Mouse (Mus musculus): ENCODE results near the gene 6430628N08Rik. TPM values are rescaled to one million over a fixed set of nuclear protein-coding genes. Genes with fewer than 3 reads are reported as not detected.
A peak's percentile ranks its signal among the peaks of the same experiment; 100 is the strongest.

6430628N08Rik gene
- polyA plus RNA-seq, 1 experiment from 2014 or later = not detected

GRCm38 (mm10) chr4:115897901-115898631 is 7.6 kb downstream of the 6430628N08Rik start:
- no peaks in the 10 kb centered on the region for H3K36me3 ChIP-seq (ENCODE audit: control insufficient read depth, insufficient read depth, low read length)
- peak overlapping the region; percentile 46 for H3K4me3 ChIP-seq (ENCODE audit: low read depth, low read length)
- H3K27ac ChIP-seq (ENCODE audit: low read depth, low read length) = no peak overlapping the region
- DNase-seq (ENCODE audit: low spot score) = peak; percentile 73
- H3K4me1 ChIP-seq (ENCODE audit: control insufficient read depth, insufficient read depth, low read length) = peaks cover 7% of the 10 kb centered on the region; the same call in 1 of the 2 replicates
- ATAC-seq (ENCODE audit: insufficient read depth, low FRiP score, low TSS enrichment) = peak; percentile 82
- H3K9ac ChIP-seq (ENCODE audit: low read length) = peak overlapping the region; percentile 56
- H3K9me3 ChIP-seq (ENCODE audit: control insufficient read depth, low read length) = no peaks in the 10 kb centered on the region
- H3K4me2 ChIP-seq (ENCODE audit: low read depth) = peak overlapping the region; percentile 95
- under 1% methylated on average over 54 of the region's 56 CpGs for WGBS
- H3K27me3 ChIP-seq (ENCODE audit: control insufficient read depth, insufficient read depth, low read length) = peaks cover 59% of the 10 kb centered on the region

- Histone ChIP-seq H3K27ac (ENCODE audit: low read depth, low read length) (no peak overlapping the region), H3K4me1 (ENCODE audit: control insufficient read depth, insufficient read depth, low read length) (peaks cover 19% of the 10 kb centered on the region), H3K4me3 (ENCODE audit: low read depth, low read length) (no peak overlapping the region), H3K9ac (ENCODE audit: low read length) (no peak overlapping the region), H3K4me2 (ENCODE audit: low read depth) (no peak overlapping the region), H3K27me3 (ENCODE audit: control insufficient read depth, insufficient read depth, low read length) (peaks cover 84% of the 10 kb centered on the region), H3K9me3 (ENCODE audit: control insufficient read depth, low read length) (no peaks in the 10 kb centered on the region), H3K36me3 (ENCODE audit: control insufficient read depth, insufficient read depth, low read length) (no peaks in the 10 kb centered on the region)
- DNase-seq (ENCODE audit: low spot score) (peak; percentile 77), ATAC-seq (ENCODE audit: insufficient read depth, low FRiP score, low TSS enrichment) (no peak)
- 21% methylated on average over 5 of the region's 5 CpGs for WGBS
These were observed 12.4 kb downstream of the 6430628N08Rik start for GRCm38 (mm10) chr4:115902816-115903215.

GRCm38 (mm10) chr4:115904375-115904774 is 13.9 kb downstream of the 6430628N08Rik start:
- WGBS = 4% methylated on average over 12 of the region's 12 CpGs
- peak; percentile 92 for ATAC-seq (ENCODE audit: insufficient read depth, low FRiP score, low TSS enrichment)
- H3K4me1 ChIP-seq (ENCODE audit: control insufficient read depth, insufficient read depth, low read length) = peaks cover 14% of the 10 kb centered on the region

GRCm38 (mm10) chr4:115905701-115906100 is 15.2 kb downstream of the 6430628N08Rik start:
- Histone ChIP-seq H3K9me3 (ENCODE audit: control insufficient read depth, low read length) (no peaks in the 10 kb centered on the region), H3K9ac (ENCODE audit: low read length) (no peak overlapping the region), H3K4me1 (ENCODE audit: control insufficient read depth, insufficient read depth, low read length) (peaks cover 14% of the 10 kb centered on the region), H3K36me3 (ENCODE audit: control insufficient read depth, insufficient read depth, low read length) (no peaks in the 10 kb centered on the region), H3K4me3 (ENCODE audit: low read depth, low read length) (no peak overlapping the region), H3K4me2 (ENCODE audit: low read depth) (no peak overlapping the region), H3K27ac (ENCODE audit: low read depth, low read length) (no peak overlapping the region), H3K27me3 (ENCODE audit: control insufficient read depth, insufficient read depth, low read length) (peaks cover 63% of the 10 kb centered on the region)
- peak; percentile 57 for DNase-seq (ENCODE audit: low spot score)
- 3% methylated on average over 7 of the region's 7 CpGs for WGBS
- peak; percentile 68 for ATAC-seq (ENCODE audit: insufficient read depth, low FRiP score, low TSS enrichment)

More at GRCm38 (mm10) chr4:115904375-115904774, 13.9 kb downstream of the 6430628N08Rik start:
- no peak overlapping the region for H3K4me3 ChIP-seq (ENCODE audit: low read depth, low read length)
- peaks cover 77% of the 10 kb centered on the region for H3K27me3 ChIP-seq (ENCODE audit: control insufficient read depth, insufficient read depth, low read length)
- no peak overlapping the region for H3K27ac ChIP-seq (ENCODE audit: low read depth, low read length)
- H3K4me2 ChIP-seq (ENCODE audit: low read depth) = no peak overlapping the region
- H3K36me3 ChIP-seq (ENCODE audit: control insufficient read depth, insufficient read depth, low read length) = no peaks in the 10 kb centered on the region
- no peaks in the 10 kb centered on the region for H3K9me3 ChIP-seq (ENCODE audit: control insufficient read depth, low read length)
- peak; percentile 74 for DNase-seq (ENCODE audit: low spot score)
- H3K9ac ChIP-seq (ENCODE audit: low read length) = no peak overlapping the region

- no peak for DNase-seq (ENCODE audit: low spot score)
- no peak overlapping the region for H3K4me3 ChIP-seq (ENCODE audit: low read depth, low read length)
- H3K27me3 ChIP-seq (ENCODE audit: control insufficient read depth, insufficient read depth, low read length) = peaks cover 59% of the 10 kb centered on the region
- H3K36me3 ChIP-seq (ENCODE audit: control insufficient read depth, insufficient read depth, low read length) = no peaks in the 10 kb centered on the region
- peaks cover 17% of the 10 kb centered on the region for H3K4me1 ChIP-seq (ENCODE audit: control insufficient read depth, insufficient read depth, low read length)
- H3K9ac ChIP-seq (ENCODE audit: low read length) = no peak overlapping the region
- no peaks in the 10 kb centered on the region for H3K9me3 ChIP-seq (ENCODE audit: control insufficient read depth, low read length)
- H3K27ac ChIP-seq (ENCODE audit: low read depth, low read length) = no peak overlapping the region
- no peak for ATAC-seq (ENCODE audit: insufficient read depth, low FRiP score, low TSS enrichment)
- WGBS = 94% methylated on average over 3 of the region's 3 CpGs
- no peak overlapping the region for H3K4me2 ChIP-seq (ENCODE audit: low read depth)
These were observed 16.3 kb downstream of the 6430628N08Rik start for GRCm38 (mm10) chr4:115906791-115907190.

GRCm38 (mm10) chr4:115907994-115908393 is 17.5 kb downstream of the 6430628N08Rik start:
- 81% methylated on average over 1 of the region's 1 CpGs for WGBS
- no peak for ATAC-seq (ENCODE audit: insufficient read depth, low FRiP score, low TSS enrichment)
- H3K4me3 ChIP-seq (ENCODE audit: low read depth, low read length) = no peak overlapping the region
- H3K27ac ChIP-seq (ENCODE audit: low read depth, low read length) = no peak overlapping the region
- H3K9me3 ChIP-seq (ENCODE audit: control insufficient read depth, low read length) = no peaks in the 10 kb centered on the region
- H3K36me3 ChIP-seq (ENCODE audit: control insufficient read depth, insufficient read depth, low read length) = no peaks in the 10 kb centered on the region
- H3K4me2 ChIP-seq (ENCODE audit: low read depth) = no peak overlapping the region
- H3K9ac ChIP-seq (ENCODE audit: low read length) = no peak overlapping the region
- peaks cover 51% of the 10 kb centered on the region for H3K27me3 ChIP-seq (ENCODE audit: control insufficient read depth, insufficient read depth, low read length)
- DNase-seq (ENCODE audit: low spot score) = no peak
- H3K4me1 ChIP-seq (ENCODE audit: control insufficient read depth, insufficient read depth, low read length) = peaks cover 17% of the 10 kb centered on the region

- ATAC-seq (ENCODE audit: insufficient read depth, low FRiP score, low TSS enrichment) = no peak
- no peak overlapping the region for H3K4me2 ChIP-seq (ENCODE audit: low read depth)
- peaks cover 17% of the 10 kb centered on the region for H3K4me1 ChIP-seq (ENCODE audit: control insufficient read depth, insufficient read depth, low read length)
- DNase-seq (ENCODE audit: low spot score) = no peak
- H3K4me3 ChIP-seq (ENCODE audit: low read depth, low read length) = no peak overlapping the region
- no peaks in the 10 kb centered on the region for H3K36me3 ChIP-seq (ENCODE audit: control insufficient read depth, insufficient read depth, low read length)
- H3K27me3 ChIP-seq (ENCODE audit: control insufficient read depth, insufficient read depth, low read length) = peaks cover 48% of the 10 kb centered on the region
- no peaks in the 10 kb centered on the region for H3K9me3 ChIP-seq (ENCODE audit: control insufficient read depth, low read length)
- H3K27ac ChIP-seq (ENCODE audit: low read depth, low read length) = no peak overlapping the region
- H3K9ac ChIP-seq (ENCODE audit: low read length) = no peak overlapping the region
- 29% methylated on average over 7 of the region's 7 CpGs for WGBS
These were observed 18.2 kb downstream of the 6430628N08Rik start for GRCm38 (mm10) chr4:115908641-115909040.

GRCm38 (mm10) chr4:115911586-115911985 is 21.1 kb downstream of the 6430628N08Rik start:
- Histone ChIP-seq H3K4me3 (ENCODE audit: low read depth, low read length) (no peak overlapping the region), H3K9ac (ENCODE audit: low read length) (no peak overlapping the region), H3K27ac (ENCODE audit: low read depth, low read length) (no peak overlapping the region), H3K4me1 (ENCODE audit: control insufficient read depth, insufficient read depth, low read length) (0 out of 2 replicates have a peak, but pooled peaks cover 3% of the 10 kb centered on the region), H3K36me3 (ENCODE audit: control insufficient read depth, insufficient read depth, low read length) (no peaks in the 10 kb centered on the region), H3K4me2 (ENCODE audit: low read depth) (no peak overlapping the region), H3K27me3 (ENCODE audit: control insufficient read depth, insufficient read depth, low read length) (peaks cover 35% of the 10 kb centered on the region), H3K9me3 (ENCODE audit: control insufficient read depth, low read length) (no peaks in the 10 kb centered on the region)
- DNase-seq (ENCODE audit: low spot score) = no peak
- WGBS = 4% methylated on average over 4 of the region's 4 CpGs
- no peak for ATAC-seq (ENCODE audit: insufficient read depth, low FRiP score, low TSS enrichment)

- Histone ChIP-seq H3K4me1 (ENCODE audit: control insufficient read depth, insufficient read depth, low read length) (no peaks in the 10 kb centered on the region), H3K9me3 (ENCODE audit: control insufficient read depth, low read length) (no peaks in the 10 kb centered on the region), H3K4me3 (ENCODE audit: low read depth, low read length) (no peak overlapping the region), H3K27ac (ENCODE audit: low read depth, low read length) (no peak overlapping the region), H3K27me3 (ENCODE audit: control insufficient read depth, insufficient read depth, low read length) (peaks cover 26% of the 10 kb centered on the region), H3K36me3 (ENCODE audit: control insufficient read depth, insufficient read depth, low read length) (no peaks in the 10 kb centered on the region), H3K4me2 (ENCODE audit: low read depth) (no peak overlapping the region), H3K9ac (ENCODE audit: low read length) (no peak overlapping the region)
- no peak for ATAC-seq (ENCODE audit: insufficient read depth, low FRiP score, low TSS enrichment)
- DNase-seq (ENCODE audit: low spot score) = no peak
- 77% methylated on average over 16 of the region's 16 CpGs for WGBS
These were observed 29.4 kb downstream of the 6430628N08Rik start for GRCm38 (mm10) chr4:115919911-115920310.

All from neural tube, embryonic 11.5 days (tissue).